Mouse (Mus musculus) mouse trophoblast stem cell (cell line): ENCODE results near the gene Apba2.

Experiments used
- in situ Hi-C, 2 experiments: fragments of 300-500 bp; cut with MseI, MboI; formaldehyde crosslinking; loops; 2 replicates in 1 of 2; 3 replicates in 1 of 2; pipeline ENCODE4 v1.15.1; 2025

Gene Apba2

DNA sequence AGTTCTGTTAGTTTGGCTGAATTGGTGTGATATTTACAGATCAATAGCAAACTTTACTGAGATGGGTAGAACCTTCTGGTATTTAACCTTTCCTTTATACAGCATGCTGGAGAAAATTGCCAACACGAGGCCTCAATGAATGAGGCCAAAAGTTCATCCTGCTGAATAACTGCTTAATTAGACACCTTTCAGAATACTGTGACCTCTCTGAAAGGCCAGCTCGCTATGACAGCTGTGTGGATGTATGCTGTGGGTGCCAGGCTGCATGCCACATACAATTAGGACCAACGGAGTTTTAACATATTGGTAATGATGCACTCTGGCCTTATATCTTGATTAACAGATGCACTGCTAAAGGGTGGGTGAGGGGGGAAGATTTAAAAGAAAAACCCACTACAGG, 283.5 kb downstream of the Apba2 start:
- in situ Hi-C loops: no loop called here

- in situ Hi-C loops: no loop called here
Measured at GRCm38 (mm10) chr7:64791145-64791544, 289.6 kb downstream of the Apba2 start.

- in situ Hi-C loops: no loop called here
Measured at GRCm38 (mm10) chr7:64792031-64792430, 290.5 kb downstream of the Apba2 start.

DNA sequence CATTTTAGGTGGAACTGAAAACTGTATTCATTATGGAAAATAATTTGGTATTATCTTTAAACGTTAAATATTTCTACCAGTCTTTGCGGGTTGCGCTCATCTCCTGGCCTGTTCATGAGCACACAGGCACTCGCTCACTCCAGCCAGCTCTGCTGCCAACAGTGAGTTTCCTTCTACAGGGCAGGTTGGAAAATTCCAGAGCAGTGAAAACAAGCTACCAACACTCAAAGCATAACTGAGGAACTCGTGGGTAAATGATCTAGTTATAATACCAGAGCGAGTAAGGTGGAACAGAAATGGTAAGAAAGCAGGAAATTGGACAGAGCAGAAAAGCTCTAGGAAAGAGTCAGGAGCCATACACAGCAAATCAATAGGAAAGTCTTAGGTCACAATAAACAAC, 294.0 kb downstream of the Apba2 start:
- in situ Hi-C loops: no loop called here
